Mouse (Mus musculus): Measurements from ENCODE around the gene Brsk2.
A peak's percentile ranks its signal among the peaks of the same experiment; 100 is the strongest.
"Not testable (repeated sequence)": the region's sequence is repeated elsewhere in the genome, so short reads cannot be mapped to it uniquely, and the experiment has no call there.

Gene Brsk2

GRCm38 (mm10) chr7:141948906-141949798 is at the start of gene Brsk2:
TSS of gene Brsk2 (plus strand) at chr7:141949751.
- peak; percentile 94 for DNase-seq (ENCODE audit: low spot score)

GRCm38 (mm10) chr7:141901825-141902224 is 47.7 kb upstream of the Brsk2 start:
- DNase-seq (ENCODE audit: low spot score), result peak; percentile 14

- DNase-seq (ENCODE audit: low spot score), result peak; percentile 100
Observed at GRCm38 (mm10) chr7:141902269-141902729, 47.3 kb upstream of the Brsk2 start.

- no peak for DNase-seq (ENCODE audit: low spot score)
Observed at GRCm38 (mm10) chr7:141902791-141903190, 46.8 kb upstream of the Brsk2 start.

DNA sequence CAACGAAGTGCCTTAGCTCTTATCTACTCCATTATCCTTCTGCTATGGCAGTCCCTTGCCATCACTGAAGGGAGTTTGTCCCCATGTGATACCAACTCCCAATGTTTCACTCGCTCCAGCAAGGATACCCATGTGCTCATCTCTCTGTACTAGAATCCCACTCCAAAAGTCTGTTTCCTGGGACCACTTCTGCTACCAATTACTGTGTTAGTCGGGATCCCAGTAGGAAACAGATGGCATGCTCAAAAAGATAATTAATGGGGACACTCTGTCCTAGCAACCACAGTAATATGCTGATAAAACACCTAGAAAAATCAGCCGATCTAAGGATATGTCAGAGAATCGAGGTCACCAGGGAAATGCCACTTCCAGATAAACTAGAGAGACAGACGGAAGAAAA is 41.0 kb upstream of the Brsk2 start:
- no peak for DNase-seq (ENCODE audit: low spot score)

GRCm38 (mm10) chr7:141911305-141911704 is 38.2 kb upstream of the Brsk2 start:
- DNase-seq (ENCODE audit: low spot score), result no peak

DNA sequence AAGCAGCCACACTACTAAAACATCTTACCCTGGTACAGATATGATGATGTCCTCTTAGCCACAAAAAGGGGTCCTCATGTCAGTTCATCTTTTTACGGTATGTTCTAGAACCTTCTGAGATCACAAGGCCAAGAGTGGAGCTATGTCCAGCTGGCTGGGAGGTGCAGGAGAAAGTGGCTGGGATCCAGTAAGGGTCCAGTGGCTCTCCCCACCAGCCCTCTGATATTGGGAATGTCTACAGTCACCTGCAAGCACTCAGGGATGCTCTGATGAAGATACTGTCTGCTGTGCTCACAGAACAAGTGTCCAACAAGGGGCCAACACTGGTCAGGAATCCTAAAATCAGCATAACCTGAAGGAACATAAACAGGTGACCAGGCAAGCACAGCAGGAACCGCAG is 31.1 kb upstream of the Brsk2 start, which contains the start of gene Tollip:
TSS of gene Tollip (minus strand) at position 101 of the 400 bp plus-strand sequence.
- no peak for DNase-seq (ENCODE audit: low spot score)

GRCm38 (mm10) chr7:141924121-141924520 is 25.4 kb upstream of the Brsk2 start:
- DNase-seq (ENCODE audit: low spot score), result not testable (repeated sequence)

DNA sequence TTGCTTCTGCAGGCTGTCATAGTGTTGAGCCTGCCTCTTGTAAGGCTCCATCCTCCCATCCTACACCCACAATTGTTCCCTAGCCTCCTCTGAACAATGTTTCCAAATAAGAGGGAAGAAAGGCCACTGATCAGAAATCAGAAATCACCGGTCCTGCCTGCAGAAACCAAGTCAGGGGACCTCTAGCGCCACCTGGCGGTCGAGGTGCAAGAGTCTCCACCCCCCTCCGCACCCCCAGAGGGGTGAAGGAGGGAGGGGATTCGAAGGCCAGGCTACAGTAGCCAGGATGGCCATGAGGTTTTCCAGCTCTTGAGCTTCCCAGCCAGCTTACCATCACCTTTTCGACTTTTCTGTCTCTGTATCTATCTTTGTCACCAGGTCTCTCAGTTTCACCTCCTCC is 24.6 kb upstream of the Brsk2 start:
- peak; percentile 86 for DNase-seq (ENCODE audit: low spot score)

GRCm38 (mm10) chr7:141928642-141929041 is 20.9 kb upstream of the Brsk2 start:
- DNase-seq (ENCODE audit: low spot score), result no peak

- peak; percentile 56 for DNase-seq (ENCODE audit: low spot score)
Observed at GRCm38 (mm10) chr7:141934128-141934898, 15.2 kb upstream of the Brsk2 start.

GRCm38 (mm10) chr7:141934951-141935350 is 14.6 kb upstream of the Brsk2 start:
- no peak for DNase-seq (ENCODE audit: low spot score)

- DNase-seq (ENCODE audit: low spot score), result no peak
Observed at GRCm38 (mm10) chr7:141943444-141943843, 6.1 kb upstream of the Brsk2 start.

DNA sequence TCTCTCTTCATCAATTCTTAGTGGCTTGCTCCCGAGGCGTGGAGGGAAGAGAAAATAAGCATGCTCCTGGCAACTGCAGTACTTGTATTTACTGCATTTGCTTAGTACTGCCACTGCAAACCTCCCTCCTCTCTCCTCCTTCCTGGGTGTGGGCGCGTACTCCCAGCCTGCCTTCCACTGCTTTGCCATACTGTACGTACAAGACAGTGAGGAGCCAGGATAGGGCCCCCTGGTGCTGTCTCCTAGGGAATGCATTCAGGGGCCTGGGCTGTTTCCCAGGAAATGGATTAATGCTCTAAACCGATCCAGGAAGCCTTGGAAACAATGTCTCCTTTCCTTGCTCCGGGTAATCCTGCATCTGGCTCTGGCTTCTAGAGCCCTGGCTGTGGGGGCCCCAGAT is 3.6 kb upstream of the Brsk2 start:
- peak; percentile 35 for DNase-seq (ENCODE audit: low spot score)

- DNase-seq (ENCODE audit: low spot score), result no peak
Observed at GRCm38 (mm10) chr7:141947512-141947911, 2.0 kb upstream of the Brsk2 start.

- peak; percentile 22 for DNase-seq (ENCODE audit: low spot score)
Observed at GRCm38 (mm10) chr7:141948045-141948444, 1.5 kb upstream of the Brsk2 start.

- DNase-seq (ENCODE audit: low spot score), result no peak
Observed at GRCm38 (mm10) chr7:141949799-141950103, 200 bp downstream of the Brsk2 start.

DNA sequence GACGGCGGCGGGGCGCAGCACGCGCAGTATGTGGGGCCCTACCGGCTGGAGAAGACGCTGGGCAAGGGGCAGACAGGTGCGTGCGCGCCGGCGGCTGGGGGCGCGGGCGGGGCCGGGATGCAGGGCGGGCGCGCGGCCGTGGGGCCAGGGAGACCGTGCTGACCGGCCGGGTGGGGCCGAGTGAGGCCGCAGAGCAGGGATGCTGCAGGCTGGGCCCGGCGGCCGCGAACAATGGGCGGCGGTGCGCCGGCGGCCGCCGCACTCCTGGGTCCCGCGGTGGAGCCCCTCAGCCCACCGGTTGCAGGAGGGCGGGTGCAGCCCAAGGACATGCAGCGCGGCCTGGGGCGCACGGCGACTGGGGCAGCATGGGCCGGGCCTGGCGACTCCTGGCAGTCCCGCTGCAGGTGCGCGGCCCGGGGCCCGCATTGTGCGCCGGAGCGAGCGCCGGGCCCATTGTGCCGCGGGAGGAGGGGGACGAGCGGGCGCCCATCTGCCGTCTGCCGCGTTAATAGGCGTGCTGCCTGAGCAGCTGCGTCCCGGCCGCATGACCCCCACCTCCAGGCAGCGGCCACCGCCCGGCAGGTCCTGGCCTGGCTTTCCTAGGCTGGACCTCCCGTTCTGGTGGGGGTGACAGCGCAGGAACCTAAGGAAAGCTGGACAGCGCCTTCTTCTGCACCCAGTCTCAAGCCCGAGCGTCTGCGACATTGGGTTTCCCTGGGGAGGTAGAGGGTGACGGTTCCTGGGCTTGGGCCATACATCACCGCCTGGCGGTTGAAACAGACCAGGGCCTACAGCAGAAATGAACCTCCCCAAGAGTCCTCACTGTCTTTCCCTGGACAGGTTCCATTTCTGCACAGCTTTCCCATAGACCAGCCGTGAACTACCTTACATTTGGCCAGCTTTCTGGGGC is 808 bp downstream of the Brsk2 start:
- DNase-seq (ENCODE audit: low spot score), result peak; percentile 70

- no peak for DNase-seq (ENCODE audit: low spot score)
Observed at GRCm38 (mm10) chr7:141951821-141952220, 2.3 kb downstream of the Brsk2 start.

DNA sequence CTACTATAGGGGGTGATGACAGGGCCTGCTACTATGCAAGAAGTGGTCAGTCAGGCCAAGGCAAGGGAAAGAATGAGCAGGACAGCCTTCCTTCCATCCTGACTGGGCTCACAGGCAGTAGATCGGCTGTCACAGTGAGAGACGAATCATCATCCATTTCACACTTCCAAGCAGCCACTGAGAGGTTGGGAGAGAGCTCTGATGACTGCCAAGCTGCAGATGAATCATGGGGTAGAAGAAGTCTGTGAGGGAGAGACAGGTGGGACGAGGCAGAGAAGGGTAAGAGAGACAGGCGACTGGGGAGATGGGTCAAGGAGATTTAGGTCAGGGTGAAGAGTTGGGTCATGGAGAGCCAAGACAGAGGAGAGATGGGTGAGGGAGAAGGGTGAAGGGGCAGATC is 3.4 kb downstream of the Brsk2 start:
- no peak for DNase-seq (ENCODE audit: low spot score)

DNA sequence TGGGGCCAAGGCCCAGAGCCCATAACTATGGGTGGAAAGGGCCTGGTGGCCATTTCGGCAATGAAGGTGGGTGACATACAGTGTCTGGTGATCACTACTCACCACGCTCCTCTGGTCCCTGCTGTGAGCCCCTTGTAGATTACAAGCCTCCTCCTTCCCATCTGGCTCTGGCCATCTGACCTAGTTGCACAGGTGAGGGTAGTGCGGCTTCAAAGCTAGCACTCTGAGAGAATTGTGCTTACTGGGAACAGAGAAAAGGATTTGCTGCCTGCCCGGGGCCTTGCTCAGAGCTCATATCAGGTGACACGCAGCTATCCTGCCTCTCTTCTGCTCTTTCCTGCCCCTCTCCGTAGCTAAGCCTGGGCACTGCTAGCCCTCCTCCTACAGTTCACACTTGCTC is 4.1 kb downstream of the Brsk2 start:
- no peak for DNase-seq (ENCODE audit: low spot score)

DNA sequence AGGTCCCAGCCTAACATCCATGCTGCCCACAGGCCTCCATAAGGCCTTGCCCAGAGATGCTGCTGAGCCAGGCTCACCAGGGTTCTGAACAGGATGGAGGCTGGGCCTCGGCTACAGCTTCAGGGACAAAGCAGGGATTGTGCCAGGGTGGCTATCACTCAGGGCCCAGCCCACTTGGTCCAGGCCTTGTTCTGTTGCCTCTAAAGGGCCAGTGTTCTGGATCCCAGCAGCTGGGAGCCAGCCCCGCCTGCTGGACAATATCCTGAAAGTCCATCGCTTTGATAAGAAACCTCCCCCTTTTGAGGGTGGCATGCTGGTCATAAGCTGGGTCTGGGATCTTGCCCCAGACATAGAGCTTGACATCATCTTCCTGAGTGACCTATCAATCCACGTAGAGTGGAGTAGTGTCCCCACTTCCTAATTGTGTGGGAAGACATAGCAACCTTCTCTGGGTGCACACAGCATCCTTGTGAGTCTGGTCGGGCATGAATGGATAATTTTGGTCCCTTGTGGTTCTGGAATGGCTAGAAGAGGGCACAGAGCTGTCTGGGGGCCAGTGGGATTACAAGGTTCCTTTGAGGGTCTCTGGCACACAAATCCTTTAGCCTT is 6.1 kb downstream of the Brsk2 start:
- DNase-seq (ENCODE audit: low spot score), result no peak

All from embryo, embryonic 10.5 days (tissue).